Mouse (Mus musculus) forebrain, embryonic 11.5 days (tissue): Measurements from ENCODE around the gene Gm3138. TPM values are rescaled to one million over a fixed set of nuclear protein-coding genes. Genes with fewer than 3 reads are reported as not detected.
"Not testable (repeated sequence)": the region's sequence is repeated elsewhere in the genome, so short reads cannot be mapped to it uniquely, and the experiment has no call there.

ENCODE experiments used
- ATAC-seq: fragments of 200-750 bp; cut with Nextera tagmentation; replicated peaks from 2 replicates; pipeline ENCODE4 v1.8.0; 2017; ENCODE audit warnings: moderate TSS enrichment; ENCODE audit not compliant: low FRiP score
- DNase-seq: peaks from one replicate; pipeline ENCODE4 v3.0.0-alpha.2; 2017; ENCODE audit warnings: low spot score
- H3K27ac ChIP-seq: fragments of 300-500 bp; sonication (generic); 2 replicates; pipeline ENCODE4 v1.5.1; 2014; ENCODE audit warnings: low read depth, low read length
- H3K27me3 ChIP-seq: fragments of 300-500 bp; sonication (generic); 2 replicates; pipeline ENCODE4 v1.6.1; 2014; ENCODE audit warnings: mild to moderate bottlenecking, low read length, mixed read lengths; ENCODE audit not compliant: control insufficient read depth, insufficient read depth
- H3K36me3 ChIP-seq: fragments of 300-500 bp; sonication (generic); 2 replicates; pipeline ENCODE4 v1.6.1; 2014; ENCODE audit warnings: mild to moderate bottlenecking, low read length, moderate library complexity, mixed read lengths; ENCODE audit not compliant: control insufficient read depth, insufficient read depth
- H3K4me1 ChIP-seq: fragments of 300-500 bp; sonication (generic); replicated peaks from 2 replicates; pipeline ENCODE4 v1.6.1; 2014; ENCODE audit warnings: low read length, mixed read lengths; ENCODE audit not compliant: control insufficient read depth, insufficient read depth
- H3K4me2 ChIP-seq: fragments of 300-500 bp; sonication (generic); 2 replicates; pipeline ENCODE4 v1.6.1; 2014; ENCODE audit warnings: low read depth, mild to moderate bottlenecking, low read length, moderate library complexity, mixed read lengths; ENCODE audit not compliant: severe bottlenecking
- H3K4me3 ChIP-seq: fragments of 300-500 bp; sonication (generic); 2 replicates; pipeline ENCODE4 v1.5.1; 2014; ENCODE audit warnings: low read depth, low read length
- H3K9ac ChIP-seq: fragments of 300-500 bp; sonication (generic); 2 replicates; pipeline ENCODE4 v1.6.1; 2014; ENCODE audit warnings: low read length
- H3K9me3 ChIP-seq: fragments of 300-500 bp; sonication (generic); 2 replicates; pipeline ENCODE4 v1.6.1; 2016; ENCODE audit warnings: low read length, mixed read lengths; ENCODE audit not compliant: control insufficient read depth
- WGBS: fragments of 180-500 bp; shearing (Covaris S2); extraction: QIAGEN DNeasy Blood & Tissue Kit; methylation state at CpG from one replicate; pipeline ENCODE4 v1.1.7; 2014; 5-methylcytosine and 5-hydroxymethylcytosine counted together
- polyA plus RNA-seq: library from polyadenylated mRNA; unstranded; fragments of >200 nt; fragmentation: Nextera tagmentation; extraction: Ambion mirVana; gene quantifications from 2 replicates; pipeline ENCODE4 v1.2.1, GENCODE M21; 2014

Gene Gm3138
- polyA plus RNA-seq: not detected in 2 replicates

- WGBS: no CpG with 5 or more reads among the region's 2 CpGs
- H3K27me3 ChIP-seq, H3K4me3 ChIP-seq, DNase-seq, H3K4me1 ChIP-seq, ATAC-seq, H3K4me2 ChIP-seq, H3K9ac ChIP-seq, H3K27ac ChIP-seq, H3K36me3 ChIP-seq, H3K9me3 ChIP-seq: not testable (repeated sequence)
Observed at GRCm38 (mm10) chr14:4249331-4249730, at the start of gene Gm3138. Gene Gm3138 (plus strand): TSS chr14:4249631.

- H3K27me3 ChIP-seq, H3K4me2 ChIP-seq, H3K4me1 ChIP-seq, H3K36me3 ChIP-seq, H3K4me3 ChIP-seq, H3K9me3 ChIP-seq, DNase-seq, H3K9ac ChIP-seq, H3K27ac ChIP-seq, ATAC-seq: not testable (repeated sequence)
- 62% methylated on average over 2 of the region's 2 CpGs for WGBS
Observed at GRCm38 (mm10) chr14:4269238-4269950, 20.0 kb downstream of the Gm3138 start.

- H3K9ac ChIP-seq, H3K4me2 ChIP-seq, H3K9me3 ChIP-seq, H3K4me3 ChIP-seq, H3K27ac ChIP-seq, ATAC-seq, H3K27me3 ChIP-seq, H3K36me3 ChIP-seq, DNase-seq, H3K4me1 ChIP-seq: not testable (repeated sequence)
- WGBS: 78% methylated on average over 2 of the region's 3 CpGs
Observed at GRCm38 (mm10) chr14:4279828-4280227, 30.4 kb downstream of the Gm3138 start.

Other genes starting within 250 kb of the Gm3138 start
- 0.65 and 0.97 TPM in 2 replicates for gene Gm5796, start 225.7 kb upstream of the Gm3138 start, polyA plus RNA-seq
- gene Gm3115, start 165.5 kb upstream of the Gm3138 start, polyA plus RNA-seq: not detected in 2 replicates
- gene Gm8108, start 139.1 kb upstream of the Gm3138 start, polyA plus RNA-seq: 0.53 TPM in 1 of 2 replicates, not detected in the other
- gene Gm3127, start 84.6 kb upstream of the Gm3138 start, polyA plus RNA-seq: not detected in 2 replicates
- gene Gm2974, start 67.1 kb upstream of the Gm3138 start, polyA plus RNA-seq: 0.79 and 1.9 TPM in 2 replicates
- gene Gm3149, start 67.7 kb downstream of the Gm3138 start, polyA plus RNA-seq: not detected in 2 replicates
- 0.63 and 0.75 TPM in 2 replicates for gene 2610042L04Rik, start 85.1 kb downstream of the Gm3138 start, polyA plus RNA-seq
- gene Gm3159, start 147.9 kb downstream of the Gm3138 start, polyA plus RNA-seq: not detected in 2 replicates
- 0.41 and 1.1 TPM in 2 replicates for gene Gm3164, start 165.8 kb downstream of the Gm3138 start, polyA plus RNA-seq
- gene Gm3173, start 181.4 kb downstream of the Gm3138 start, polyA plus RNA-seq: not detected in 2 replicates
- gene Gm3182, start 232.1 kb downstream of the Gm3138 start, polyA plus RNA-seq: not detected in 2 replicates